Mouse (Mus musculus) embryonic facial prominence, embryonic 14.5 days (tissue): ENCODE measurements at regions not wholly inside any gene's neighbourhood (a gene's known extent, or its start where the extent isn't known, plus 50 kb on each side); places are given as distances from the start of the nearest gene placed in this dataset.

Experiments
- ATAC-seq: fragments of 200-750 bp; cut with Nextera tagmentation; 2 replicates; pipeline ENCODE4 v1.8.0; 2017; ENCODE audit warnings: low read depth, moderate number of reproducible peaks, moderate TSS enrichment
- DNase-seq: peaks from one replicate; pipeline ENCODE4 v3.0.0-alpha.2; 2015; ENCODE audit warnings: low spot score
- H3K27ac ChIP-seq: fragments of 300-500 bp; sonication (generic); replicated peaks from 2 replicates; pipeline ENCODE4 v1.5.1; 2014; ENCODE audit warnings: low read depth, mild to moderate bottlenecking, low read length, moderate library complexity
- H3K27me3 ChIP-seq: fragments of 300-500 bp; sonication (generic); replicated peaks from 2 replicates; pipeline ENCODE4 v1.6.1; 2014; ENCODE audit warnings: low read length; ENCODE audit not compliant: control insufficient read depth, insufficient read depth
- H3K36me3 ChIP-seq: fragments of 300-500 bp; sonication (generic); 2 replicates; pipeline ENCODE4 v1.6.1; 2014; ENCODE audit warnings: low read length, mixed read lengths; ENCODE audit not compliant: control insufficient read depth, insufficient read depth
- H3K4me1 ChIP-seq: fragments of 300-500 bp; sonication (generic); 2 replicates; pipeline ENCODE4 v1.6.1; 2014; ENCODE audit warnings: antibody characterized with exemption, low read length; ENCODE audit not compliant: control insufficient read depth, insufficient read depth
- H3K4me2 ChIP-seq: fragments of 300-500 bp; sonication (generic); 2 replicates; pipeline ENCODE4 v1.6.1; 2014; ENCODE audit warnings: low read depth, mild to moderate bottlenecking, low read length, moderate library complexity, mixed read lengths
- H3K4me3 ChIP-seq: fragments of 300-500 bp; sonication (generic); 2 replicates; pipeline ENCODE4 v1.5.1; 2014; ENCODE audit warnings: low read depth, mild to moderate bottlenecking, low read length
- H3K9ac ChIP-seq: fragments of 300-500 bp; sonication (generic); 2 replicates; pipeline ENCODE4 v1.6.1; 2014; ENCODE audit warnings: low read depth, mild to moderate bottlenecking, low read length, moderate library complexity, mixed read lengths
- H3K9me3 ChIP-seq: fragments of 300-500 bp; sonication (generic); 2 replicates; pipeline ENCODE4 v1.6.1; 2016; ENCODE audit warnings: low read length; ENCODE audit not compliant: control insufficient read depth
- WGBS: fragments of 180-500 bp; shearing (Covaris S2); extraction: QIAGEN DNeasy Blood & Tissue Kit; methylation state at CpG from one replicate; pipeline ENCODE4 v1.1.7; 2014; 5-methylcytosine and 5-hydroxymethylcytosine counted together

DNA sequence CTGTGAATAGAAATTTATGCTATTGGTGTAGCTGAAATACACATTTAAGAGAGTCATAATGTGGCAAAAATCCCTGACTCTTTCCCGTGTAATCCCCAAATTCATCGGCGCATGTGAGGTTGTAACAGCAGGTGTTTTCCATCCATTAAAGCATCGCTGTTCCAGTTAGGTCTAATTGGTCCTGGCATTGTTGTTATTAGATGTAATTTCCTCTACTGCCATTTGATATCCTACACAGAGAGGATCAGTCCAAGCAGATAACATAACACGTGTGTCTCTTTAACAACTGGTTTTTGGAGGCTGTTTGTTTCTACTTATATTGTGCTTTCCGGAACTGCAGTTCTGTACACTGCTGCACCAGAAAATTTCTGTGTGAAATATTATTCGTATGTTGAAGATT lies 101.8 kb downstream of the Vgll3 start:
- no peak overlapping the region for H3K27ac ChIP-seq
- no peak overlapping the region for H3K9ac ChIP-seq
- H3K36me3 ChIP-seq, result no peaks in the 10 kb centered on the region
- no peak overlapping the region for H3K4me2 ChIP-seq
- no peak overlapping the region for H3K4me3 ChIP-seq
- WGBS, result 48% methylated on average over 7 of the region's 7 CpGs
- DNase-seq (peak; percentile 54), ATAC-seq (peak; percentile 85)
- H3K9me3 ChIP-seq, result no peaks in the 10 kb centered on the region
- no peaks in the 10 kb centered on the region; the same call in 1 of the 2 replicates for H3K4me1 ChIP-seq
- no peaks in the 10 kb centered on the region for H3K27me3 ChIP-seq

DNA sequence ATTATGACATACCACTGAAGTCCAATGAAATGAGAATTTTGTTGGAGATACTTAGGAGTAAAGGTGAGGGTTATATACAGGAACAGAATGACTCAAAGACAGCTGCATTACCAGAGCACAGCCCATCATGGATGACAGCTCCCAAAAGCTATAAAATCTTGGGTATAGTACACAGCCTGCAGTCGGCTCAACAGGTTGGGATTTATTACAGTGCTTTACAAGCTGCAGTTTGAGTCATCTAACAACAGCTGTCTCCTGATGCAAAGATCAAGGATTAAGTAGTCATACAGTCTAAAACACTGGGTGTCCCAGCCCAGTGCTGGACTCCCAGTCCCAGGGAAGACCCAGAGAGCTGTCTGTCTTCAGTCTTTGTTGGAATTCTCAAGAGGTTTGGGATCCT lies 110.9 kb downstream of the Vgll3 start:
- WGBS, result 80% methylated on average over 1 of the region's 1 CpGs
- Histone ChIP-seq H3K9me3 (no peaks in the 10 kb centered on the region), H3K4me2 (no peak overlapping the region), H3K27me3 (no peaks in the 10 kb centered on the region), H3K4me3 (no peak overlapping the region), H3K36me3 (no peaks in the 10 kb centered on the region), H3K9ac (no peak overlapping the region), H3K4me1 (no peaks in the 10 kb centered on the region), H3K27ac (no peak overlapping the region)
- DNase-seq (no peak), ATAC-seq (no peak)

DNA sequence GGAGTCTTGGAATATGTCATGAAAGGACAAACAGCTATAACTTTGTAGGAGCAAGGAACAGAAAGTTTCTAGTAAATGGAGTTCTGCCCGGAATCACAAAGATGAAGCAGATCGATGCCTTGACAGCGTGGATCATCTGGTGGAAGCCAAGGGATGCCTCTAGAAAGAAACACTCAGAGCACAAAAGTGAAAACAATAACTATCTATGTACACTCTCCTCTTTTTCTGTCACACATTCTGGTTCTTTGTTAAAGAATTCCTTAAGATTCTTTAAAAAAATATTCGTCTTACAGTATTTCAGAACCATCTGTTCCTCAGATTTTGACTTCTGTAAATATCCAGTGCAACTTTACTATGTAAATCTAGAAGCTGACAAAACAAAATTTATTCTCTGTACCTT lies 148.8 kb downstream of the Vgll3 start:
- ATAC-seq (no peak), DNase-seq (no peak)
- Histone ChIP-seq H3K4me1 (peaks cover 4% of the 10 kb centered on the region), H3K27ac (no peak overlapping the region), H3K4me2 (peak overlapping the region; percentile 15; the same call in 1 of the 2 replicates), H3K9me3 (no peaks in the 10 kb centered on the region), H3K36me3 (no peaks in the 10 kb centered on the region), H3K9ac (no peak overlapping the region), H3K4me3 (no peak overlapping the region), H3K27me3 (no peaks in the 10 kb centered on the region)
- WGBS, result 67% methylated on average over 4 of the region's 4 CpGs

DNA sequence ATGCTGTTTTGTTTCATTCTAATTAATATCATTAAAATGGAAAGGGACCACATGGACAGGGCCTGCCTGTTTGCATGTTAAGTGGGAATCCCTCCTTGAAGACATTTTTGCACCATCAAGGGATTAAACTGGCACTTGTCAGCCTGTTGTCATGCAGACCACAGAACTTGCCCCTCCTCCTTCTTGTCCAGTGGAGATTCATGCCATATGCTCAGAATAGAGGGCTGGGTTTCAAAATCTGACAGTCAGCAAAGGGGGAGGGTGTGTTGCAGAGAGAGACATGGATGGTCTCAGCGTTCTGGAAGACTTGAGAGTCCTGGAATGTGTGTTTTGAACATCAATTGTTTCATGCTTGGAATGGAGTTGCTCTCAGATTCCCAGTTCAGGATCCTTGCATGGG lies 149.2 kb downstream of the Vgll3 start:
- peak overlapping the region; percentile 58; the same call in 1 of the 2 replicates for H3K27ac ChIP-seq
- H3K9me3 ChIP-seq, result no peaks in the 10 kb centered on the region
- no peaks in the 10 kb centered on the region for H3K27me3 ChIP-seq
- 10% methylated on average over 1 of the region's 1 CpGs for WGBS
- ATAC-seq (peak; percentile 72; the same call in 1 of the 2 replicates), DNase-seq (peak; percentile 65)
- no peak overlapping the region for H3K9ac ChIP-seq
- peaks cover 4% of the 10 kb centered on the region for H3K4me1 ChIP-seq
- no peak overlapping the region for H3K4me3 ChIP-seq
- H3K4me2 ChIP-seq, result no peak overlapping the region
- H3K36me3 ChIP-seq, result no peaks in the 10 kb centered on the region

DNA sequence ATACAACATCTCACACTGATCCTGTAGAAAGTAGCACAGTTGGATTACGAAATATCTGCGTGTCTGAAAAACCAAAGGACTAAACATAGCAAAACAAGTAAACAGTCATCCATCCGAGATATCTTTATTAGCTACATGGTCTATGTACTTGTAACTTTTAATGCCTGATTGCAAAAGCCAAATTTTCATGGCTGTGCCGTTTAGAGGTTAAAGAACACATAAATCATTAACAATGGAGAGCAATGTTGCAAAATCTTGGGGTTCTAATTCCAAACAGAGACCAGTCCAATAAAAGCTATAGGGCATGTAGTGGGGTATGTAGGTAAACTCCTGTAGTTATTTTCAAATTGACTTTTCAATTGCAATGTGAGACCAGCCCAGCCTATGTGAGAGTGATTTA lies 162.0 kb downstream of the Vgll3 start:
- no peak overlapping the region for H3K27ac ChIP-seq
- H3K4me3 ChIP-seq, result no peak overlapping the region
- H3K36me3 ChIP-seq, result no peaks in the 10 kb centered on the region
- ATAC-seq (no peak), DNase-seq (no peak)
- H3K9ac ChIP-seq, result no peak overlapping the region
- H3K4me2 ChIP-seq, result no peak overlapping the region
- H3K27me3 ChIP-seq, result no peaks in the 10 kb centered on the region
- no peaks in the 10 kb centered on the region for H3K4me1 ChIP-seq
- H3K9me3 ChIP-seq, result no peaks in the 10 kb centered on the region
- 88% methylated on average over 4 of the region's 4 CpGs for WGBS

GRCm38 (mm10) chr16:65987186-65987585 lies 172.1 kb downstream of the Vgll3 start:
- Histone ChIP-seq H3K4me3 (no peak overlapping the region), H3K4me1 (no peaks in the 10 kb centered on the region), H3K4me2 (no peak overlapping the region), H3K9me3 (no peaks in the 10 kb centered on the region), H3K27ac (no peak overlapping the region), H3K9ac (no peak overlapping the region), H3K27me3 (no peaks in the 10 kb centered on the region), H3K36me3 (no peaks in the 10 kb centered on the region)
- WGBS, result 36% methylated on average over 2 of the region's 2 CpGs
- ATAC-seq (0 out of 2 replicates have a peak, but pooled peaks have one; percentile 44), DNase-seq (peak; percentile 19)

- WGBS, result 56% methylated on average over 1 of the region's 1 CpGs
- Histone ChIP-seq H3K4me3 (no peak overlapping the region), H3K36me3 (no peaks in the 10 kb centered on the region), H3K4me1 (peaks cover 6% of the 10 kb centered on the region; the same call in 1 of the 2 replicates), H3K4me2 (no peak overlapping the region), H3K27ac (no peak overlapping the region), H3K27me3 (no peaks in the 10 kb centered on the region), H3K9me3 (no peaks in the 10 kb centered on the region), H3K9ac (no peak overlapping the region)
- peak; percentile 23 for DNase-seq
- ATAC-seq, result no peak
Observed at GRCm38 (mm10) chr16:65999343-65999742, 184.3 kb downstream of the Vgll3 start.

DNA sequence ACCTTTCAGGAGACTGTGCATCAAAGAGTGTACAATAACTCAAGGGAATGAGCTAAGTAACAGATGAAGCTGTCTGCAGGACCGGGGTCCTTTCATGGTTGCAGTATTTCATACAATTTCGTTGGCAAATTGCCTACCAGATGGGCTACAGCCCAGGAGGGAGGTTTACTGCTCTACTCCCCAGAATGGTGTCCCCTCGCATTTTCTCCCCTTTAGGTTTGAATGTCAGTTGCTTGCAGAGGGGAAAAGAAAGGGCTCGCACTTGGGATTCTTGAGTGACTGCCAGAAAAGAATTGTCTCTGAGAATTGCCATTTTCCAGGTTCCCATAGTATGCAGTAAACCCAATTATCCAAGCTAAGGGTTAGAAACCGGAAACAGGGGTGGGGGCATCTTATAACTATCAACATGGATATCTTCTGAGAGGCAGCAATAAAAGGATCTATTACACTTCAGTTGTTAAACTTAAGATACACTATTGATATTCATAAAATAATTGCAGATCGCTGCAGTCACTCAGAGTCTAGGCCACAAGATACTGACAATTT lies 185.7 kb downstream of the Vgll3 start:
- Histone ChIP-seq H3K27me3 (no peaks in the 10 kb centered on the region), H3K9me3 (no peaks in the 10 kb centered on the region), H3K4me2 (no peak overlapping the region), H3K27ac (no peak overlapping the region), H3K9ac (no peak overlapping the region), H3K4me1 (peaks cover 6% of the 10 kb centered on the region; the same call in 1 of the 2 replicates), H3K36me3 (no peaks in the 10 kb centered on the region), H3K4me3 (no peak overlapping the region)
- ATAC-seq (0 out of 2 replicates have a peak, but pooled peaks have one; percentile 41), DNase-seq (peak; percentile 69)
- WGBS, result 53% methylated on average over 6 of the region's 6 CpGs

- no peak overlapping the region for H3K27ac ChIP-seq
- 59% methylated on average over 9 of the region's 9 CpGs for whole genome bisulfite sequencing
- DNase-seq, result peak; percentile 71
- H3K36me3 ChIP-seq, result no peaks in the 10 kb centered on the region
- peak; percentile 69 for ATAC-seq
- H3K27me3 ChIP-seq, result no peaks in the 10 kb centered on the region
- H3K4me2 ChIP-seq, result no peak overlapping the region
- peaks cover 6% of the 10 kb centered on the region; the same call in 1 of the 2 replicates for H3K4me1 ChIP-seq
- H3K9me3 ChIP-seq, result no peaks in the 10 kb centered on the region
- no peak overlapping the region for H3K9ac ChIP-seq
- no peak overlapping the region for H3K4me3 ChIP-seq
Observed at GRCm38 (mm10) chr16:66004689-66005088, 189.6 kb downstream of the Vgll3 start.
